Mouse (Mus musculus): ENCODE measurements around the gene Map3k4. TPM values are rescaled to one million over a fixed set of nuclear protein-coding genes. Genes with fewer than 3 reads are reported as not detected.
"Not testable (repeated sequence)": the region's sequence is repeated elsewhere in the genome, so short reads cannot be mapped to it uniquely, and the experiment has no call there.

The Map3k4 gene
- total RNA-seq, 2 experiments from 2014 or later, result 0.77 to 6.3 TPM

- no peak for ATAC-seq (replicated peaks; ENCODE audit: low FRiP score, poor library complexity, severe bottlenecking)
Measured at GRCm38 (mm10) chr17:12230167-12230566, 88.4 kb downstream of the Map3k4 start.

- ATAC-seq (replicated peaks; ENCODE audit: low FRiP score, poor library complexity, severe bottlenecking), result no peak
Measured at GRCm38 (mm10) chr17:12229756-12230155, 88.8 kb downstream of the Map3k4 start.

- no peak for ATAC-seq (replicated peaks; ENCODE audit: low FRiP score, poor library complexity, severe bottlenecking)
Measured at GRCm38 (mm10) chr17:12228471-12228870, 90.1 kb downstream of the Map3k4 start.

- no peak for ATAC-seq (replicated peaks; ENCODE audit: low FRiP score, poor library complexity, severe bottlenecking)
Measured at GRCm38 (mm10) chr17:12228001-12228400, 90.6 kb downstream of the Map3k4 start.

GRCm38 (mm10) chr17:12226551-12226950 lies 92.0 kb downstream of the Map3k4 start:
- no peak for ATAC-seq (replicated peaks; ENCODE audit: low FRiP score, poor library complexity, severe bottlenecking)

- no peak for ATAC-seq (replicated peaks; ENCODE audit: low FRiP score, poor library complexity, severe bottlenecking)
Measured at GRCm38 (mm10) chr17:12225227-12225626, 93.4 kb downstream of the Map3k4 start.

- ATAC-seq (replicated peaks; ENCODE audit: low FRiP score, poor library complexity, severe bottlenecking), result not testable (repeated sequence)
Measured at GRCm38 (mm10) chr17:12224551-12224950, 94.0 kb downstream of the Map3k4 start.

- no peak for ATAC-seq (replicated peaks; ENCODE audit: low FRiP score, poor library complexity, severe bottlenecking)
Measured at GRCm38 (mm10) chr17:12224145-12224544, 94.5 kb downstream of the Map3k4 start.

GRCm38 (mm10) chr17:12223682-12224081 lies 94.9 kb downstream of the Map3k4 start:
- ATAC-seq (replicated peaks; ENCODE audit: low FRiP score, poor library complexity, severe bottlenecking), result no peak

GRCm38 (mm10) chr17:12221926-12222325 lies 96.7 kb downstream of the Map3k4 start:
- ATAC-seq (replicated peaks; ENCODE audit: low FRiP score, poor library complexity, severe bottlenecking), result no peak

GRCm38 (mm10) chr17:12216224-12216623 lies 102.4 kb downstream of the Map3k4 start:
- peak; percentile 83 for ATAC-seq (replicated peaks; ENCODE audit: low FRiP score, poor library complexity, severe bottlenecking)

GRCm38 (mm10) chr17:12213430-12213829 lies 105.2 kb downstream of the Map3k4 start:
- ATAC-seq (replicated peaks; ENCODE audit: low FRiP score, poor library complexity, severe bottlenecking), result no peak

- no peak for ATAC-seq (replicated peaks; ENCODE audit: low FRiP score, poor library complexity, severe bottlenecking)
Measured at GRCm38 (mm10) chr17:12212341-12212740, 106.3 kb downstream of the Map3k4 start.

GRCm38 (mm10) chr17:12211890-12212289 lies 106.7 kb downstream of the Map3k4 start:
- ATAC-seq (replicated peaks; ENCODE audit: low FRiP score, poor library complexity, severe bottlenecking), result no peak

GRCm38 (mm10) chr17:12210544-12211132 lies 108.0 kb downstream of the Map3k4 start:
- ATAC-seq (replicated peaks; ENCODE audit: low FRiP score, poor library complexity, severe bottlenecking), result peak; percentile 61

- ATAC-seq (replicated peaks; ENCODE audit: low FRiP score, poor library complexity, severe bottlenecking), result no peak
Measured at GRCm38 (mm10) chr17:12209481-12209880, 109.1 kb downstream of the Map3k4 start.

- no peak for ATAC-seq (replicated peaks; ENCODE audit: low FRiP score, poor library complexity, severe bottlenecking)
Measured at GRCm38 (mm10) chr17:12207022-12207548, 111.5 kb downstream of the Map3k4 start.

- peak; percentile 56 for ATAC-seq (replicated peaks; ENCODE audit: low FRiP score, poor library complexity, severe bottlenecking)
Measured at GRCm38 (mm10) chr17:12206248-12206647, 112.3 kb downstream of the Map3k4 start.

GRCm38 (mm10) chr17:12205694-12206075 lies 112.9 kb downstream of the Map3k4 start:
- ATAC-seq (replicated peaks; ENCODE audit: low FRiP score, poor library complexity, severe bottlenecking), result no peak

- peak; percentile 70 for ATAC-seq (replicated peaks; ENCODE audit: low FRiP score, poor library complexity, severe bottlenecking)
Measured at GRCm38 (mm10) chr17:12205015-12205693, 113.4 kb downstream of the Map3k4 start.

GRCm38 (mm10) chr17:12204689-12205014 lies 113.9 kb downstream of the Map3k4 start:
- no peak; the same call in 1 of the 2 replicates for ATAC-seq (replicated peaks; ENCODE audit: low FRiP score, poor library complexity, severe bottlenecking)
